Mouse (Mus musculus) brain, embryonic 14.5 days (tissue): Measurements from ENCODE around the gene Edar. TPM values are rescaled to one million over a fixed set of nuclear protein-coding genes. Genes with fewer than 3 reads are reported as not detected.
A peak's percentile ranks its signal among the peaks of the same experiment; 100 is the strongest.

Experiments
- DNase-seq: peaks from one replicate; pipeline ENCODE4 v3.0.0-alpha.2; 2011; ENCODE audit warnings: low read depth
- CTCF ChIP-seq: fragments of 200-500 bp; IDR thresholded peaks from 2 replicates; pipeline ENCODE4 v1.5.1; 2012; ENCODE audit warnings: inconsistent platforms, mild to moderate bottlenecking, moderate library complexity, borderline replicate concordance; ENCODE audit not compliant: insufficient read depth, insufficient read length; ENCODE audit errors: extremely low read depth
- POLR2A ChIP-seq: fragments of 200-500 bp; IDR thresholded peaks from 2 replicates; pipeline ENCODE4 v1.6.1; 2012; ENCODE audit warnings: mild to moderate bottlenecking, inconsistent platforms, borderline replicate concordance; ENCODE audit not compliant: poor library complexity, insufficient read depth, insufficient read length, severe bottlenecking; ENCODE audit errors: extremely low read depth
- polyA plus RNA-seq: library from polyadenylated mRNA; depleted of rRNA; stranded (reverse); fragments of >200 nt; gene quantifications from 2 replicates; pipeline ENCODE4 v1.2.3, GENCODE M21; 2012

The Edar gene
- polyA plus RNA-seq, 1 experiment = 0.67 TPM

- TF ChIP-seq POLR2A (no peak), CTCF (no peak)
- no peak for DNase-seq
Observed at GRCm38 (mm10) chr10:58644671-58645070, 30.8 kb downstream of the Edar start.

- DNase-seq = peak; percentile 32
- no peak for TF ChIP-seq POLR2A
- no peak for TF ChIP-seq CTCF
Observed at GRCm38 (mm10) chr10:58644194-58644593, 31.3 kb downstream of the Edar start.

- no peak for TF ChIP-seq CTCF
- TF ChIP-seq POLR2A = no peak
- DNase-seq = no peak
Observed at GRCm38 (mm10) chr10:58643001-58643400, 32.5 kb downstream of the Edar start.

GRCm38 (mm10) chr10:58641631-58642030 is 33.8 kb downstream of the Edar start:
- no peak for DNase-seq
- TF ChIP-seq CTCF (no peak), POLR2A (no peak)

GRCm38 (mm10) chr10:58640446-58641400 is 34.7 kb downstream of the Edar start:
- TF ChIP-seq CTCF = no peak
- no peak for TF ChIP-seq POLR2A
- peak; percentile 67 for DNase-seq

GRCm38 (mm10) chr10:58639291-58639690 is 36.2 kb downstream of the Edar start:
- TF ChIP-seq CTCF (no peak), POLR2A (no peak)
- DNase-seq = peak; percentile 65

- TF ChIP-seq CTCF (no peak), POLR2A (no peak)
- no peak for DNase-seq
Observed at GRCm38 (mm10) chr10:58636431-58637080, 38.9 kb downstream of the Edar start.

- DNase-seq = no peak
- TF ChIP-seq POLR2A (no peak), CTCF (no peak)
Observed at GRCm38 (mm10) chr10:58633507-58633906, 41.9 kb downstream of the Edar start.

GRCm38 (mm10) chr10:58627569-58627968 is 47.9 kb downstream of the Edar start:
- TF ChIP-seq CTCF (peak; percentile 81), POLR2A (no peak)
- peak; percentile 77 for DNase-seq

GRCm38 (mm10) chr10:58624848-58625711 is 50.4 kb downstream of the Edar start:
- TF ChIP-seq POLR2A (no peak), CTCF (no peak)
- DNase-seq = no peak

- TF ChIP-seq CTCF (no peak), POLR2A (no peak)
- no peak for DNase-seq
Observed at GRCm38 (mm10) chr10:58619266-58619665, 56.2 kb downstream of the Edar start.
